Mouse (Mus musculus) kidney, adult 9 months (tissue): ENCODE data around the gene Zdhhc14.
A peak's percentile ranks its signal among the peaks of the same experiment; 100 is the strongest.

ENCODE experiments used
- DNase-seq: peaks from one replicate; pipeline ENCODE4 v3.0.0; 2022

The Zdhhc14 gene

GRCm38 (mm10) chr17:5685324-5685723, 193.0 kb downstream of the Zdhhc14 start:
- peak; percentile 47 for DNase-seq

- DNase-seq = no peak
Observed at GRCm38 (mm10) chr17:5687810-5688209, 195.5 kb downstream of the Zdhhc14 start.

- DNase-seq = no peak
Observed at GRCm38 (mm10) chr17:5688222-5688621, 195.9 kb downstream of the Zdhhc14 start.

DNA sequence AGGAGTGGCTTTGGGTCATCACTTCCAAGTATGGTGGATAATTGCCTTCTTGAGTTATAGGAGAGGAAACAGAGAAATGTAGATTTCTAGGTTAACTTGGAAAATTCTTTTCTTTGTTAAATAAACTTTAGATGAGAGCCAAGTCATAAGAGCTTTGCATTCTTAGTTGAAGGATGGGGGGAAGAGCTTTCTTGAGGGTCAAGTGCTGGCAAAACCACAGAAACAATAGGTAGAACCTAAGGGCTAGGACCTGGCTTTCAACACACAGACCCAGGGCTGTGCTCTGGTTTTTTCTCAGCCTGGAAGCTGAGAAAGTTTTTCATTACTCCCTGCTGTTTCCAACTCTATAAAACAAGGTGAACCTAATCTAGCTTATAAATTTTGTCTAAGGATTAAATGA, 196.3 kb downstream of the Zdhhc14 start:
- DNase-seq = no peak

- peak; percentile 9 for DNase-seq
Observed at GRCm38 (mm10) chr17:5690746-5691535, 198.6 kb downstream of the Zdhhc14 start.

GRCm38 (mm10) chr17:5692661-5693060, 200.3 kb downstream of the Zdhhc14 start:
- DNase-seq = no peak

DNA sequence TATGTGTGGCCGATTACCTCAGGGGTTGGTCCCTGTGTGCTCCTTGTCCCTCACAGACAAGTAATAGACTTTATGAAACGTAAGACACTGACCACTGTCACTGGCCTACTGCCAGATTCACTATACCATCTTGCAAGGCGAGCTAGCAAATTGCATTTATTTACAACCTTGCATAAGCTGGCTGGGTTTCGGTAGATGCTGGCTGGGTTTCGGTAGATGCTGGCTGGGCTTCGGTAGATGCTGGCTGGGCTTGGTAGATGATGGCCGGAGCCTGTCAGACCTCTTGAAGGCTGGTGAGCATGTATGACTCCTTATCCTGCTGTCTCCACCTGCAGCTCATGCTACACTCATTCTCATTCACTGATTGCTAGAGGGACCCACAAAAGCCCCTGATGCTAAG, 200.9 kb downstream of the Zdhhc14 start:
- DNase-seq = no peak

GRCm38 (mm10) chr17:5698447-5699096, 206.2 kb downstream of the Zdhhc14 start:
- DNase-seq = peak; percentile 70

- no peak for DNase-seq
Observed at GRCm38 (mm10) chr17:5710320-5711104, 218.2 kb downstream of the Zdhhc14 start.

DNA sequence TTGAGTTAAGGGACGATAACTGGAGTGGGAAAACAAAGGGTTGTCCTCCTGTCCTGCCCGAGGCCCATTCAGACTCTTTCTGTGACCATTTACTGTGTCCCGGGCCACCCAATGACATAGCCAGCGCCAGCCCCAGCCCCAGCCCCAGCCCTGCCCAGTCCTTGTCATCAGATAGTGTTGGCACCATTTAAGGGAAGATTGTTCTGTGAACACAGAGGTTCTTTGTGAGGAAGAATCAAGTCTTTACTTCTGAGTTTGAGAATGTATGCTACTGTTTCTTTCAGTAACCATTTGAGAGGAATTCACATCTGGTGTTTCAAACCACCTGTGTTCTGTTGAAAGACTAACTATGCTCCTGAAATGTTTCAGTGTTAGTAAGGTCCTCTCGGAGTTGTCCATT, 219.5 kb downstream of the Zdhhc14 start:
- DNase-seq = no peak

GRCm38 (mm10) chr17:5713141-5713540, 220.8 kb downstream of the Zdhhc14 start:
- no peak for DNase-seq

GRCm38 (mm10) chr17:5716912-5717311, 224.6 kb downstream of the Zdhhc14 start:
- DNase-seq = no peak

- no peak for DNase-seq
Observed at GRCm38 (mm10) chr17:5718768-5719387, 226.5 kb downstream of the Zdhhc14 start.

GRCm38 (mm10) chr17:5722802-5723201, 230.4 kb downstream of the Zdhhc14 start:
- DNase-seq = no peak

- DNase-seq = no peak
Observed at GRCm38 (mm10) chr17:5723601-5724189, 231.3 kb downstream of the Zdhhc14 start.

GRCm38 (mm10) chr17:5729587-5730125, 237.3 kb downstream of the Zdhhc14 start:
- DNase-seq = no peak

GRCm38 (mm10) chr17:5730538-5730937, 238.2 kb downstream of the Zdhhc14 start:
- DNase-seq = no peak

DNA sequence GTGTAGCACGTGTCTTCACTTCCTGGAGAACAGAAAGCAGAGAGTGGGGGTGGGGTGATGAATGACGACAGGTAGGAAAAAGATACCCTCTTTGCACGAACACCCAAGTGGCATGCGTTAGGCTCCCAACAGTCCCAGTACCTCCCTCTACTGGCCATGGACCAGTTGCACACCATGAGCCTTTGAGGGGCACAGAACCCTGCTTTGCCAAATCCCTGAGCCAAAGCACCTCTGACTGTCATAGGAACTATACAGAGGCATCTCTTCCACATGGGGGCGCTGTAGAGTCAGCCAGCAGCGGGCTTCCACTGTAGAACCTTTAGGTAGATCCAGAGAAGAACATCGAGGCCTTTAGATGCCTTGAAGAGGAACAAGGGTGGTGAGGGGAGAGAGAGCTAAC, 241.0 kb downstream of the Zdhhc14 start:
- DNase-seq = peak; percentile 60

- DNase-seq = peak; percentile 61
Observed at GRCm38 (mm10) chr17:5741061-5741460, 248.7 kb downstream of the Zdhhc14 start.

DNA sequence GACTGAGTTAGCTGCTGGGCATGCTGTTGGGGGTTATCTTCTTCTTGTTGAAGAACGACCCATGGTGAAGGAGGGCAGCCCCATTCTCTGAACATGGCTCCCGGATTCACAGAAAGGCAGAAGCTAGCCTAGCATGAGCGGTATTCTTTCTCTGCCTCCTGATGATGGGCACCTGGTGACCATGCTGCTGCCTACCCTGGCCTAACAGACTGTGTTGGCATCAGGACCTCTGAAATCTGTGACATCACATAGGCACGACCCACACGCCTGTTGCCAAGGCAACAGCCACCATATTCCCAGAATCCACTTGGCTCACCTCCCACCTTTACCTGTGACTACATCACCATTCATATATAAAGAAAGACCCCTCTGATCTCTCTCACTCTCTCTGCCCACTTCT, 251.7 kb downstream of the Zdhhc14 start:
- DNase-seq = no peak

DNA sequence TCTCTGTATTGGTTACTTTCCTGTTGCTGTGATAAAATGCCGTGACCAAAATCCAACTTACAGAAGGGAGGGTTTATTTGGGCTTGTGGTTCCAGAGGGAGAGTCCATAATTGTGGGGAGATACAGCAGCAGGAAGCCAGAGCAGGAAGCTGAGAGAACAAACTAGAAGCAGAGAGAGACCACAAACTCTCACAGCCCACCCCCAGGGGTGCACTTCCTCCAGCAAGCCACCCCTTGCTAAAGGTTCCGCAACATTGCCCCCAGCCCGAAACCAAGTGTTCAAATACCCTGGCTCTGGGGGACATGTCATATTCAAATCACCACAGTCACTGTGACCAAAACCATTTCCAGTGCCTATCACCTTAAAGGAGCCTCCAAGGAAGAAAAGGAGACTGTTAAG, 254.0 kb downstream of the Zdhhc14 start:
- DNase-seq = no peak
